Mouse (Mus musculus): ENCODE measurements around the gene Gdf2.

GRCm38 (mm10) chr14:33942222-33942621 lies 1.4 kb downstream of the Gdf2 start:
- no peak for TF ChIP-seq POLR2A (IDR thresholded peaks at IDR 0.05; ENCODE audit: low read depth, low read length)
- no peak for TF ChIP-seq CTCF (IDR thresholded peaks at IDR 0.05; ENCODE audit: borderline replicate concordance, insufficient read depth, low read length)
